Mouse (Mus musculus) G1E-ER4 (cell line): ENCODE data around the gene Mmrn1. TPM values are rescaled to one million over a fixed set of nuclear protein-coding genes. Genes with fewer than 3 reads are reported as not detected.
"Not testable (repeated sequence)": the region's sequence is repeated elsewhere in the genome, so short reads cannot be mapped to it uniquely, and the experiment has no call there.

Source experiments
- GATA1 ChIP-seq: IDR thresholded peaks from one replicate; pipeline ENCODE4 v1.8.0; 2012; ENCODE audit warnings: low read length, inconsistent platforms
- polyA plus RNA-seq: library from polyadenylated mRNA; stranded (reverse); fragments of >175 nt; gene quantifications from 2 replicates; pipeline ENCODE4 v1.2.3, GENCODE M21; 2012

Gene Mmrn1
- not detected in 2 replicates for polyA plus RNA-seq

DNA sequence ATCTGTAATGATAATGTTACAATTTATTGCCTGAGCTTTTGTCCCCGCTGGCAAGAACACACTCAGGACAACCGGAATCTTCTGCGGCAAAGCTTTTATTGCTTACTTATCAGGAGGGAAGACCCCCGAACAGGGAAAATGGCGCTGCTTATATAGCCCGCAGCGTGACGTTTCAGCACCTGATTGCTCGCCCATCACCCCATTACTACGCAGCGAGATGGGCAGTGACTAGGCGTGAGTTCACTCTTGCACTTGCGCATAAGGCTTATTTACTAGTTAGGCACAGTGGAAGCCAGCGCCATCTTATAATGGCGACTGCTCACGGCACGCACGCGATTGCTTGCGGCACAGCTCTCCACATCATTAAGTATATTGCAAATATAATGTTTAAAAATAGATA is at the start of gene Mmrn1:
Mmrn1 (plus strand) TSS at position 301 of the 400 bp plus-strand sequence.
- not testable (repeated sequence) for TF ChIP-seq GATA1

- no peak for TF ChIP-seq GATA1
Measured at GRCm38 (mm10) chr6:60880362-60880761, 44.4 kb upstream of the Mmrn1 start.

GRCm38 (mm10) chr6:60881534-60881933 is 43.2 kb upstream of the Mmrn1 start:
- no peak for TF ChIP-seq GATA1

- TF ChIP-seq GATA1 = no peak
Measured at GRCm38 (mm10) chr6:60907272-60907671, 17.5 kb upstream of the Mmrn1 start.

GRCm38 (mm10) chr6:60931364-60931763 is 6.6 kb downstream of the Mmrn1 start:
- no peak for TF ChIP-seq GATA1

DNA sequence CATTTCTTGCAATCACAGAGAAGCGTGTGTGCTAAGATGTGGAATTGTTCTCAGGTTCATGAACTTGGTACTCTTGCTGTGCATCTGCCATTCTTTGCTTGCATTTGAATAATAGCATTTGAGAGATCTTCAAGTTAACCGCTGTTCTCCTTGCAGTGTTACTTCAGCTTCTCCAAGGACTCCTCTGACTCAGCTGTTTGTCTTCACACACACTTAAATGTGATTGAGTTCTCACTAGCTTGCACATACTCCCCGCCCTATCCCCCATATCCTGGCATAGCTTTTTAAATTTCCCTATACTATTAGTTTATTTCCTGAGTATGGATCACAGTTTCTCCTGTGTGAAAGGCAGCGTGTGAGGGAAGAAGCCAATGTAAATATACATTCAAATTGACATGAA is 10.1 kb downstream of the Mmrn1 start:
- TF ChIP-seq GATA1 = no peak

GRCm38 (mm10) chr6:60935448-60936130 is 10.8 kb downstream of the Mmrn1 start:
- peak; percentile 59 for TF ChIP-seq GATA1

- no peak for TF ChIP-seq GATA1
Measured at GRCm38 (mm10) chr6:60944178-60944577, 19.4 kb downstream of the Mmrn1 start.

DNA sequence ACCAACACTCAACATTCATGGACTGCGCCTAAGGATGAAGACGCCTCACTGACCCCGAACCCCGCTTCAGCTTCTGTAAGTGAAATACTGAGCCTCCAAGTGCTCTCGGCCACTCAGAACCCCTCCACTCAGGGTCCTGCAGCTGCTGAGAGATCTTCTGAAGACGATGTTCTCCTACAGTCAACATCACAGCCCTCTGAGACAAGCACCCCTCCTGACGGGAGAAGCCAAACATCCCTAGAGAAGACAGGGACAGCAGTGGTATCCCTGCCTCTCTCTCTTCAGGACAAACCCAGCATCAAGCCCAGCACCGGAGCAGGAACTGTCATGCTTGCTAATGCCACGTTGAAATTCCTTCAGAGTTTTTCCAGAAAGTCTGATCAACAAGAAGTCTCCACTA is 19.8 kb downstream of the Mmrn1 start:
- no peak for TF ChIP-seq GATA1

DNA sequence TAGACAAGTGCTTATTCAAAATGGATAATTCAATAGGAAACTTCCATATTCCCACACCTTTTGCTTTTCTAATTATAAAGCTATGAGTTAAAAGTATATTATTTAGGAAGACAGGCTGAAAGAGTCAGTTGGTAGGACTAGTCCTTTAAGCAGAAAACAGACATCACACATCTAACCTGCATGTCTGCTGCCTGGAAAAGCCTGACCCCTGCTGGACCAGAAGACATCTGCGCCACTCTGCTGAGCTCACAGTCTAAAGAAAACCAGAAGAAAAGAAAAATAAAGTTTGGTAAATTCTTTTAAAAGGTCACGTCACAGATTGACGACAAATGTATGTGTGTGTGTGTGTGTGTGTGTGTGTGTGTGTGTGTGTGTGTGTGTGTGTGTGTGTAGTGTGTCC is 25.6 kb downstream of the Mmrn1 start:
- no peak for TF ChIP-seq GATA1

DNA sequence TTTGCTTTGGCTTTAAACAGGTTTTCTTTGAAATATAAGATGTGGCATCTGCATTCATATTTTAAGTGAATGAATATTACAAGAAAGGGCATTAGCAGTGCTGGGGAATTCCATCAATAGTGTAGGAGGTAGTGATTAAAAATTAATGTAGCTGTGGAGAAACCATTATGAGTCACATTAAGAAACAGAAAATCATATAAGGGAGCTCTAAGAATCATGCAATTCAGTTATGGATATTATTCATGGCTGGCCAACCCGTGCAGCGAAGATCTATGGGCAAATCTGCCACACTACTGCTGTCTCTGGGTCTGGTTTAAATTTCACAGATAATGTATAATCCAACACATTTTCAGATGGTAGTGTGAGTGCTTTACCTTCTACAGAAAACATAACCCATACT is 36.5 kb downstream of the Mmrn1 start:
- TF ChIP-seq GATA1 = no peak

DNA sequence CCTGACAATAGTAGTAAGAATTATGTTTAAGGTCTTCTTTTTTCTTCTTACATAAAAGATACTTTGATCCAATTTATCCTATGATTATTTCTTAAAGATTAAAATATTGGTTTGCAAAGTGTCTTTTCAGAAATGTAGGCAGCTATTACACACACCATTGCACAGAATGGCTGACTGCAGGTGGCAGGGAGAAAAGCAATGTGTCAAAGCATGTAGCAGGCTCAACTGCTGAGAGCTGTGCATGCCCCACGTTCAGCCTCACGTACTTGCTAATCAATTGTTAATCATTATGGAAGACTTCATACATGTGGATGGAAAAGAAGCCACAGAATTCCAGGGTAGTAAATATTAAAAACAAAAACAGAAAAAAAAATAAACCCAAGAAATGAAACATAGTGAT is 37.1 kb downstream of the Mmrn1 start:
- no peak for TF ChIP-seq GATA1

DNA sequence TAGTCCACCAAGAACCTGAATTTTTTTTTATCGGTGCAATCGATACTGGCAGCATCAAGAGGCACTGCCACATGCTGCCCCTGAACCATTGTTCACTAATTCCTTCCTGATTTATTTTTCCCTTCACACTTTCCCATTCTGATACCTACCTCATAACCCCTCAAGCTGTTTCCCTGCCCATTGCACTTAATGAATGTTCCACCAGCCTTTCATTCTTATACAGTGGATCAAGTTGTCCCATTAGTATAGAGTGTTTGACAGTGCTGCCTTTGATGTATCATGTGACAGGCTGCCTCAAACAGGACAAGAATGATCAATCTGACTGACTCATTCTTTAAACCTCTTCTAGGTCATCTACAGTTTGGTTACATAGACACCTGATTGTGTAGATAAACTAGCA is 37.9 kb downstream of the Mmrn1 start:
- no peak for TF ChIP-seq GATA1

- no peak for TF ChIP-seq GATA1
Measured at GRCm38 (mm10) chr6:60963726-60964125, 39.0 kb downstream of the Mmrn1 start.

DNA sequence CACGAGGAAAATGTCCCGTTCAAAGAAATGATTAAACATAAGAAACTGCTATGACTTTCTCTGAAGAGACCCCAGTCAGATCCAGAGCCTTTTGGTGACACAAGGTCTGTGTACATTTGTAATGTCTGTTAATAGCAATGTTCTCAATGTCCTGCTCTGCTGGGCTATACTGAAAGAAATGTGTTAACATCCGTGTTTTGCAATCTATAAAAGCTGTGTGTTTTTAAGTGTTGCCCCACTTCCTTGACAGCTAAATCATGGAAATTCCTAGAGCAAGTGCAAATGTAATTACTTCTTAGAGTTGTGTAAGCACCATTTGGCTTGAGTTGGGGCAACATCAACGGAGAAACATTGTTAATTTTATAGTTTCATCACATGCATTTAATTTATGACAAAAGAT is 42.2 kb downstream of the Mmrn1 start:
- TF ChIP-seq GATA1 = no peak

GRCm38 (mm10) chr6:60969407-60969806 is 44.6 kb downstream of the Mmrn1 start:
- TF ChIP-seq GATA1 = no peak

DNA sequence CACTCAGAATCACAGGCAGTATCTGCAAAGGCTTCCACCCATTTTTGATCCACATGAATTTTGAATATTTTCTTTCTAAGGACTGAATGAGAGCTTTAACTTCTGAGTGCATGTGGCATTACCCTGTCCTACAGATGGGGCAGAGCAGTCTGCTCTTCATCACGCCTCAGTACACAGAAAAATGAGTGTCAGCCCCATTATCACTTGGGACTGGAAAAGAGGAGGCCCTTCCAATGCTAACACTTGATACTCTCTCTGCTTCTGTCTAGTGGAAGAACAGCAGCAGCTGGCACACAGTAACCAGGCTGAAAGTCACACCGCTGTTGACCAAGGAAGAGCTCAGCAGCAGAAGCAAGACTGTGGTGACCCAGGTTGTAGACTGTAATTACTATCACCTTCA is 46.0 kb downstream of the Mmrn1 start:
- no peak for TF ChIP-seq GATA1

DNA sequence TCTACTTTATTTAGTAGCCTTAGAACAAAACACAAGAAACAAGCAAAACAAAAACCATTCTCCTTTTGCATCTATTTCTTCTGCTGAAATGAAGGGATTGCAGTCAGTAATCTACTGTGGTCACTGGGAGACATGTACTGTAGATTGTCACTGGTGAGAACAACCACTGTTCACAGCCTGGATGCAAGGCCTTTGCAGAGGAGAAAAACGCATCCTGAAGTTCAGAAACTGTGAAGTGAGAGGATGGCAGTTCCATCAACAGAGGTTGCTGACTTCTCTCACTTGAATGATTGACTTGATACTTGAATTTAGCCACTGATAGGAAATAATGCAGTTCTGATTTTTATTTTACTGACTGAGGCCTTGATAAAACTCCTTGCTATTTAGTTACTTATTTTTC is 53.8 kb downstream of the Mmrn1 start:
- no peak for TF ChIP-seq GATA1
